Mouse (Mus musculus) small intestine, adult 2 months (tissue): ENCODE data around the gene Galnt14. TPM values are rescaled to one million over a fixed set of nuclear protein-coding genes. Genes with fewer than 3 reads are reported as not detected.

ENCODE experiments used
- H3K27ac ChIP-seq: fragments of 200-500 bp; 2 replicates; pipeline ENCODE4 v1.5.1; 2012; ENCODE audit warnings: low read depth, low read length, control low read depth, inconsistent platforms; ENCODE audit not compliant: insufficient read depth
- H3K27me3 ChIP-seq: fragments of 200-500 bp; 2 replicates; pipeline ENCODE4 v1.6.1; 2012; ENCODE audit warnings: mild to moderate bottlenecking, moderate library complexity, low read length, inconsistent platforms; ENCODE audit not compliant: control insufficient read depth, insufficient read depth
- H3K36me3 ChIP-seq: fragments of 200-500 bp; 2 replicates; pipeline ENCODE4 v1.6.1; 2012; ENCODE audit warnings: mild to moderate bottlenecking, low read length, control low read depth, inconsistent platforms; ENCODE audit not compliant: control insufficient read depth, insufficient read depth
- H3K4me1 ChIP-seq: fragments of 200-500 bp; 2 replicates; pipeline ENCODE4 v1.6.1; 2012; ENCODE audit warnings: low read length, inconsistent platforms, mixed read lengths; ENCODE audit not compliant: control insufficient read depth, insufficient read depth, insufficient read length
- H3K4me3 ChIP-seq: fragments of 200-500 bp; 2 replicates; pipeline ENCODE4 v1.5.1; 2012; ENCODE audit warnings: low read depth, mild to moderate bottlenecking, control low read depth, inconsistent platforms, low read length, moderate library complexity
- CTCF ChIP-seq: fragments of 200-500 bp; IDR thresholded peaks from 2 replicates; pipeline ENCODE4 v1.5.1; 2012; ENCODE audit warnings: low read depth, mild to moderate bottlenecking, control low read depth, inconsistent platforms, low read length, moderate library complexity, mixed read lengths; ENCODE audit not compliant: insufficient replicate concordance, insufficient read length; ENCODE audit errors: extremely low read depth
- POLR2A ChIP-seq: fragments of 200-500 bp; IDR thresholded peaks from 2 replicates; pipeline ENCODE4 v1.6.1; 2012; ENCODE audit warnings: low read depth, mild to moderate bottlenecking, control low read depth, inconsistent platforms, low read length, moderate library complexity
- WGBS: fragments of 180-500 bp; shearing (Covaris S2); methylation state at CpG from one replicate; pipeline ENCODE4 v1.1.7; 2018; 5-methylcytosine and 5-hydroxymethylcytosine counted together
- polyA plus RNA-seq: library from polyadenylated mRNA; depleted of rRNA; stranded (reverse); fragments of >200 nt; gene quantifications from 2 replicates; pipeline ENCODE4 v1.2.3, GENCODE M21; 2012

The Galnt14 gene
- polyA plus RNA-seq, 1 experiment = 0.06 TPM

GRCm38 (mm10) chr17:73694206-73694952 lies 15.9 kb downstream of the Galnt14 start:
- Histone ChIP-seq H3K27me3 (no peaks in the 10 kb centered on the region), H3K36me3 (no peaks in the 10 kb centered on the region), H3K4me3 (no peak overlapping the region), H3K4me1 (no peaks in the 10 kb centered on the region), H3K27ac (no peak overlapping the region)
- TF ChIP-seq CTCF (no peak), POLR2A (no peak)
- 60% methylated on average over 3 of the region's 3 CpGs for WGBS

GRCm38 (mm10) chr17:73688261-73688660 lies 22.0 kb downstream of the Galnt14 start:
- Histone ChIP-seq H3K27ac (no peak overlapping the region), H3K36me3 (no peaks in the 10 kb centered on the region), H3K4me3 (no peak overlapping the region), H3K4me1 (no peaks in the 10 kb centered on the region), H3K27me3 (no peaks in the 10 kb centered on the region)
- TF ChIP-seq POLR2A (no peak), CTCF (no peak)
- 75% methylated on average over 3 of the region's 3 CpGs for WGBS

GRCm38 (mm10) chr17:73686292-73686691 lies 24.0 kb downstream of the Galnt14 start:
- H3K27ac ChIP-seq = no peak overlapping the region
- H3K27me3 ChIP-seq = no peaks in the 10 kb centered on the region
- no peak overlapping the region for H3K4me3 ChIP-seq
- 80% methylated on average over 8 of the region's 8 CpGs for WGBS
- no peaks in the 10 kb centered on the region for H3K36me3 ChIP-seq
- no peaks in the 10 kb centered on the region for H3K4me1 ChIP-seq
- TF ChIP-seq CTCF (no peak), POLR2A (no peak)

DNA sequence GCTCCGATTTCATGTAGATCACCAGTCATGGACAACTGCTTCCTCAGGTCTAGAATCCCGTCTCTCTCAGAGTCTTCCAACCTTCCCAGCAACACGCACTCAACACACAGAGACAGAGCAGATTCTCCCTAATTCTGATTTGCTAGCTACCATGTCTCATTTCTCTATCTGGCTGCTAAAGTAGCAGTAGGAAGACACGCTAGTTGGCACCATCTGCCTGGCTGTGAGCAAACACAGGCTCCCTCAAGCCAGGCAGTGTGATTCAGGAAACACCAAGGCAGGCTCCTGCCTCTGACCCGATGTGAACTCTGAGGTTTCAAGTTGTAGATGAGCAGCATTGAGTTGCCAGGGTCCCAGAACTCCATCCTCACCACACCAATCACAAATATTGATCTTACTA lies 25.5 kb downstream of the Galnt14 start:
- Histone ChIP-seq H3K4me3 (no peak overlapping the region), H3K27me3 (no peaks in the 10 kb centered on the region), H3K36me3 (no peaks in the 10 kb centered on the region), H3K27ac (no peak overlapping the region), H3K4me1 (no peaks in the 10 kb centered on the region)
- TF ChIP-seq POLR2A = no peak
- no peak for TF ChIP-seq CTCF
- 66% methylated on average over 5 of the region's 5 CpGs for WGBS

DNA sequence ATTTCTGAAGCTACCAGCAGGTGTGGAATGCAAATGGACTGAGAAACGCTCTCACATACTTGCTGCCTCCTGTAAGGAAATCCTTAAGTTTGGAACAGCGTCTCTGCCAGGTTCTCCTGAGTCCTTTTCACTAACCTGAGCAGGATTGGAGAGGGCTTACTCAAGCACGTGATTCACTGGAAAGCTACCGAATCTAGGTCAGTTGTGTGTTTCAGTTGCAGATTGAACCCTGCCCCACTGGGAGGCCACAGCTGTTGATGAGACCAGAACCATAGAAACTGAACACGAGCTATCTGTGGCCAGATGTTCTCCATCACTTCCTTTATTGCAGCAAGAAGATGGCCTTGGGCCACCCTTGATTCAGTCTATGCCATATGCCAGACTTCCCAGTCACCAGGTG lies 38.3 kb downstream of the Galnt14 start:
- 70% methylated on average over 5 of the region's 5 CpGs for WGBS

GRCm38 (mm10) chr17:73670048-73670447 lies 40.2 kb downstream of the Galnt14 start:
- 69% methylated on average over 2 of the region's 2 CpGs for WGBS

More for the DNA sequence above, 38.3 kb downstream of the Galnt14 start:
- no peaks in the 10 kb centered on the region for H3K27me3 ChIP-seq
- TF ChIP-seq POLR2A (no peak), CTCF (no peak)
- H3K36me3 ChIP-seq = no peaks in the 10 kb centered on the region
- no peak overlapping the region for H3K27ac ChIP-seq
- H3K4me3 ChIP-seq = no peak overlapping the region
- H3K4me1 ChIP-seq = no peaks in the 10 kb centered on the region

DNA sequence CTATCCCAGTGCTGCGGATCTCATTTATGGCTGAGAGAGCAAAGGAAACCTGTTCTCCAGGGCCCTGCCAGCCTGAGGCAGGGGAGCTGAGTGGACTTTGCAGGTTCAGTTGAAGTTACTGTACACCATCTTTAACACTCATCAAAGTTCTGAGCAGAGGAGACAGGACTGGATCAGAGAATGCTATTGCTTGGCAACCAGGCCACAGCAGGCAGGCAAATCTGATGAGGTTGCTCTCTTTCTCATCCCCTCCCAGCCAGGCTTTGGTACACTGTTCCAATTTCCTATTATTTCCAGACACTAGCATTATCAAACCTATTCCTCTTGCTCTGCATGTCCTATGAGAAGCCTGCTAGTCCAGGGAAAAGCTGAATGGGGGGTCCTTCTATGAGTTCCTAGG lies 41.3 kb downstream of the Galnt14 start:
- no peaks in the 10 kb centered on the region for H3K4me1 ChIP-seq
- H3K27ac ChIP-seq = no peak overlapping the region
- WGBS = 89% methylated on average over 1 of the region's 1 CpGs
- TF ChIP-seq POLR2A (no peak), CTCF (no peak)
- H3K4me3 ChIP-seq = no peak overlapping the region
- no peaks in the 10 kb centered on the region for H3K36me3 ChIP-seq
- H3K27me3 ChIP-seq = no peaks in the 10 kb centered on the region

More at GRCm38 (mm10) chr17:73670048-73670447, 40.2 kb downstream of the Galnt14 start:
- no peaks in the 10 kb centered on the region for H3K4me1 ChIP-seq
- H3K27ac ChIP-seq = no peak overlapping the region
- no peak for TF ChIP-seq POLR2A
- no peak for TF ChIP-seq CTCF
- no peaks in the 10 kb centered on the region for H3K27me3 ChIP-seq
- no peak overlapping the region for H3K4me3 ChIP-seq
- H3K36me3 ChIP-seq = no peaks in the 10 kb centered on the region

- Histone ChIP-seq H3K36me3 (no peaks in the 10 kb centered on the region), H3K27me3 (no peaks in the 10 kb centered on the region), H3K4me3 (no peak overlapping the region), H3K27ac (no peak overlapping the region), H3K4me1 (no peaks in the 10 kb centered on the region)
- WGBS = 44% methylated on average over 3 of the region's 3 CpGs
- TF ChIP-seq CTCF = no peak
- no peak for TF ChIP-seq POLR2A
Observed at GRCm38 (mm10) chr17:73663237-73663636, 47.0 kb downstream of the Galnt14 start.
